Mouse (Mus musculus) inflammation-experienced regulatory T-cells, adult 6 months (primary cell): ENCODE results near the gene Sim1. TPM values are rescaled to one million over a fixed set of nuclear protein-coding genes. Genes with fewer than 3 reads are reported as not detected.
A peak's percentile ranks its signal among the peaks of the same experiment; 100 is the strongest.

Experiments
- ATAC-seq: one replicate; pipeline ENCODE4 v1.8.0; 2017
- polyA plus RNA-seq, 3 experiments: library from polyadenylated mRNA; unstranded; fragments of 100-300 nt; shearing (Covaris generic); gene quantifications; one replicate each; pipeline ENCODE4 v1.2.1; 2017

The Sim1 gene
- not detected for polyA plus RNA-seq

DNA sequence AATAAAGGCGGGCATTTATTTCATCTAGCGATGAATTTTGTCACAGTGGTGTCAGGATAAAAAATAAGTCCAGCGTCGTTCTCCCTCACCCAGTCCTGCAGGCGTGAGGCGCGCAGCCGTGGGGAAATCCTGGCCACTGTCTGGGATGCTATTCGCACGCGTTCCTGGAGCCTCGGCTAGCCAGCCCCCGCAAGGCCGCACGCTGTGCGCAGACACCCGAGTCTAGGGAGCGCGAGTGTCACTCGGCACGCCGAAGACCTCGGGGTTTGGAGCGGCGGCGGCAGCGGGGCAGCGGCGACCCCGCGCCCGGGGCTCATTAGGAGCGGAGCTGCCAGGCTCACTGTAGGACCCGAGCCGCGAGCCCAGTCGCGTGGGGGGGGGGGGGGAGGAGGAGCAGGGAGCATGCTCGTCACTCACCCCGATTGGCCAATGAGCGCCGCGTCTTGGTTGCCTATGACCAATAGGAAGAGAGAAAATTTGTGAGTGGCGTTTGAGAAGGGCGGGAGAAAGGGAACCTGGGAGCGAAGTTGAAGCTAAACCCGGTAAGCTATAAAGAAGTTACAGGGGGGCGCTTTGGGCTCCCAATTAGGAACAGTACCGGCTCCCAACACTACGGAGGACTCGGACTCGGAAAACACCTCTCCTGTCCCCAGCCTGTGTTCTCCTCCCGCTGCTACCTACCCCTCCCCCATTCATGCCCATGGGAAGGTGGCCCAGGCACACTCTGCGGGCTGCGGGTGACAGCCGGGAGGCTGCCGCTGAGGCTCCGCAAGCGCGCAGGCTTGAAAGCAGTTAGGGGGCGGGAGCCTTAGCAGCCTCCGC lies at the start of gene Sim1:
Gene Sim1 (plus strand): TSS at position 585 of the 822 bp plus-strand sequence.
- peak; percentile 66 for ATAC-seq

DNA sequence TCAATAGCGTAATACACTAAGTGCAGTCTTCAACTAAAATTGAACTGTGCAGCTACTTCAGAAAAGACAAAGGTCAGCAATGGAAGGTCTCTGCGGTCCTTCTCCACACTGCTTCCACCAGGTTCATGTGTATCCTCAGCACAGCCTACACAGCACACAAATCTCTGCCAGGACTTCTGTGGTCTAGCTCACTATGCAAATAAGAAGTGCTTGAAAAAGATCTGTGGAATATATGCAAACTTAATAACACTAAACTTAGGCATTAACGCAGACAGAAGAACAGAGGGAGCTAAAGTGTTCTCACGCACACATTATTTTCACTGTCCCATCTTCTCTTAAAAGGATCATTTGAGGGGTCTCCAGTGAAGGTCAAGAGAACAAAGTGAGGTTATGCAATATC lies 26.4 kb upstream of the Sim1 start:
- no peak for ATAC-seq

DNA sequence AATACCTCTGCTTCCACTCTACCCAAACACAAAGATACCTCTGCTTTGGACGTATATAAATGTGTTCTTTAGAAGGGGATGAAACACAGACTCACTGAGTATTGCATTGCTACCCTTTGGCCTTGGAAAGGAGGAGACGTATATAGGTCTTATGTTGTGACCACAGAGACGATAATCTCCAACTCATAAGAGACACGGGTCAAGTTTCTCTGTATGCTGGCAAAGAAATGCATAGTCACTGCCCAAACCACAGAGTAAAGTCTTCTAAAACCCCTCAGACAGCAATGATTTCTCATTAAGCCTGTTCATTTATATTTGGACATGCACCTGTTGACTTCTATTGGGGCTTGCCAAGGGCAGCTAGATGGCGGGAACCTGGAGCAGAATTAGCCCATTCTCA lies 17.6 kb upstream of the Sim1 start:
- no peak for ATAC-seq

DNA sequence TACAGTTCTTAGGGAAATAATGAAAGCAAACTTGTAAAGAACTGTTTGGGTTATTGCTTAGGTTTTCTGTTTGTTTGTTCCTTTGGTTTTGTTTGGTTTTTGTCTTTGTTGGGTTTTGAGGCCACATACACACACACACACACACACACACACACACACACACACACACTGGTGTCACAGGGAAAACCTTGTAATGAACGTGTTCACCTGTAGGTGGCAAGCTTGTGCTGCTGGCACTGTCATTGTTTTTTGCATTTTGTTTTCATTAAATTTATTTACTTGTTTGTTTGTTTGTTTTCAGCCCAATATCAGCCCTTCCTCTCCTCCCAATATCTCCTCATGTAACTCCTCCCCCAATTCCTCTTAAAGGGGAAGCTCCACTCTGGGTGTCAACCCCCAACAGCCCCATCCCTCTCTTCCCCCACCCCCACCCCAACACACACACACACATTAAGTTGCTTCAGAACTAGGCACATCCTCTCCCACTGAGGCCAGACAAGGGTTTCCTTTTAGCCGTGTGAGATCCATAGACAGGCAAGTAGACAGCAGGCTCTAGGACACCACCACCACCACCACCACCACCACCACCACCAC lies 13.0 kb upstream of the Sim1 start:
- peak; percentile 46 for ATAC-seq

DNA sequence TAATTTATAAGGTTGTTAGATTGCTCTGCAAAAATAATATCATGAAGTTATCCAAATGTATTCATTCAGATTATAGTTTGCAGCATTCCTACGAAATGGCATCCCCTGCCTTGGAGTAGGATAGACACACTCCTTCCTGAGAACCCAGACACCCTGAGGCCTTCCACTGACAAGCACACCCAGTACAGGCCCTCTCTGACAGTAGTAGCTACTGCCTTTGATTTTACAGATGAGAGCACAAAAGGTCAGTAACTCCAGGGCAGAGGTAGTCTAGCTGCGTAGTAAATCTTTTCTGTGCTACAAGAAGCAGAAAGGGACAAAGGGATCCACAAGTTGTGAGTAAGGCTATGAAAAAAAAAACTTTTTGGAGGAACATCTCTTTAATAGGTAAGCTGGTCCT lies 12.2 kb upstream of the Sim1 start:
- ATAC-seq, result no peak

DNA sequence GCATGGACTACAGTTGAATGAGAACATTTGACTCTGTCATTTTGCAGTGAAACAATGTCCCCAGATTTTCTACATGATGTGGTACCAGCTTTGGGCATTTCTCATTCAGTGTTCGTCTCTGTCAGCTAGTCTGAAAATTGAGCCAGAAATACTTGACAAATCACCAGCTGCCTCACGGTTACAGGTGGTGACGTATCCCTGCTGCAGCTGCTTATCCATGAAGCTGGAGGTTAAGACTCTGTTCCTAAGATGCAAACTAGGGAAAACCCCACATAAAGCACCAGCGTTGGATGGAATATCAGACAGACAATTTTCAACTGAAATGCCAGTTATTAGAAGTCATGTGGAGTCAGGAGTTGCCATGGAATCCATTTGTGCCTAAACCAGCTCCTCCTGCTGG lies 8.2 kb upstream of the Sim1 start:
- no peak for ATAC-seq

DNA sequence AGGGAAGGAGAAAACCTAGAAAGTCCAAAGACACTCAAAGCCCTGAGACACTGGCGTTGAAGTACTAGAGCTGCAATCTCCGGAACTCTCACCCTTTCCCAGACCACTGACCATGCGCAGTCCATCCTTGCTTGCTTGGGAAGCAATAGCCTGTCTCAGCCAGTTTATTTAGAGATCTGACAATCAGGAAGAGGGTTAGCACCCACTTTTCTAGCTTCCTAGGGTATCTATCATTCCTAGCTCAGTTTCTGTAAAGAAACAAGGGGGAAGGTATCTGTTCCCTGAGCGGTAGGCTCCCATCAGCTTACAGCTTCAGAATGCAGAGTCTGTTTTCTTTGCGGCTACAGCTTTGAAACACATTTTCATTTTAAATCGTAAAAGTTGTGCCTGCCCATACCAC lies 3.9 kb upstream of the Sim1 start:
- no peak for ATAC-seq

DNA sequence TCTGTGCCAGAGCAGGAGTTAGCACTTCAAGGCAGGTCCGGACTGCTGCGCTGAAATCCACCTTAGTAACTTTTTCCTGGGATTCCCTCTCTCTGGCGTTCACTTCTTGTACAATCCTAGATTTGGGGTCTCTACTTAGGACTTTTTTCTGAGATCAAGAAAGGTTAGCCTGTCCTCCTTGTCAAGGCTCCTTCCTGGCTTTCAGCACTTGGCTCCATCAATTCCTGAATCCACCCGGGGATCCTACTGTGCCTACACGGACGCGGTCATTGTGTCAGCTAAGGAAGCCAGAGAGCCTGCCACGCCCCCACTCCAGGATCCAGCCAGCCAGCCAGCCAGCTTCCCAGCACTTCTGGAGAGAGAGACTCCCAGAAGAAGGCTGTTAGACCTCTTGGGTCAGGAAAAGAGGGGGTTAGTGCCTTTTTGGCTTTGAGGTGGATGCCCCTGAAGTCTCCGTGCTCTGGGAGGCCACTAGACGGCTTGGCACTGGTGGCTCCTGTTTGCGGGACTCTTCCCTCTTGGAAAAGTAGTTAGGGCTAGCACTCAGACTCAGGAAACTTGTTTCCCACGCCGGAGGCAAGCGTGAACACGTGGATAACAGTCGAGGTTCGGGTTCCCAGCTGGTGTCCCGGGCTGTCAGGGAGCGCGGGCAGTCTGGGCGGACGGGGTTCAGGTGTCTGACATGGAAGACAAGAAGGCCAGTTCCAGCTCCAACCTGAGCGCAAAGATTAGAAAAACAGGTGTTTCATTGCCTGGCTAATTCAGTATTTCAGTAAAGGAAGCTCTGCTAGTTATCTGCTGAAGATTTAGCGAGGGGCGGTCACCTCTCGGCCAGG lies 2.5 kb upstream of the Sim1 start:
- ATAC-seq, result no peak

DNA sequence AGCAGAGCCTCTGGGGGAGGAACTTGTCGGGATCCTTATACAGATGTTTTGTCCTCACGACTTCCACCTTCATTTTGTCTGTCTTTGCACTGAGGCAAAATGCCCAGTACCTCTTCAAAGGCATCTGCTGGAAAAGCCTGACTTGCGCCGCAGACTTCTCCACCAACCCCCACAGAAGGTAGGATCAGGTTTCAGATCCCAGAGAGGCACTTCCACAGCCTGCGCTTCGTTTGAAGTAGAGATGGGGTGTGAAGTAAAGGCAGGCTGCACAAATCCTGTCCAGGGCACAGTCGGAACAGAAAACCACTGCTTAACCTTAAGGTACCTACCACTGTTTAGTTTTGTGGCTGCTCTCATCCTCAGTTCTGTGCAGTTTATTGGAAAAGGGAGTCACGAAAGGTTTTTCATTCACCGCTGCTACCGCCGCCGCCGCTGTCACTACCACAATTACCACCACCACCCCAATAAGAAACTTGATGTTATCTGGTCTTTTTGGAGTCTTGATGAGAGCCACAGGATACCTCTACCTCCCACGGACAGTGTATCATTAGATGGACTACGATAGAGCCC lies 1.7 kb upstream of the Sim1 start:
- no peak for ATAC-seq

DNA sequence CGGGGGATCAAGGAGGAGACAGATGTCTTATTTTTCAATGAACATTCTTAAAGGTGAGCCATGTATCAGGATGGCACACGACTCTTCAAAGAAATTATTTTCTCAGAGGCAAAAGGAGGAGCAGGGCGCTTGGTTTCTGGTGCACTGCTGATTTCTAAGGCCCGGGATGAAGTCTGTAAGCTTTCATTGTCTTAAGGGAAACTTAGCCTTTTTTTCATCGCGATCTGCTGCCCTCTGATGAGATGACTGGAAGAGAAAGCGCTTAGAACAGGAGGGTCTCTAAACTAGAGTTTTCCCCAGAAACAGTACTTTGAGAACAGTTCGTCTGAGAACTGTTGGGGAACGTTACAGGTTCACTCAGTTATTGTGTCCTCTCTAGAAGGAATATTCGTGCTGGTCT lies 1.0 kb upstream of the Sim1 start:
- no peak for ATAC-seq

DNA sequence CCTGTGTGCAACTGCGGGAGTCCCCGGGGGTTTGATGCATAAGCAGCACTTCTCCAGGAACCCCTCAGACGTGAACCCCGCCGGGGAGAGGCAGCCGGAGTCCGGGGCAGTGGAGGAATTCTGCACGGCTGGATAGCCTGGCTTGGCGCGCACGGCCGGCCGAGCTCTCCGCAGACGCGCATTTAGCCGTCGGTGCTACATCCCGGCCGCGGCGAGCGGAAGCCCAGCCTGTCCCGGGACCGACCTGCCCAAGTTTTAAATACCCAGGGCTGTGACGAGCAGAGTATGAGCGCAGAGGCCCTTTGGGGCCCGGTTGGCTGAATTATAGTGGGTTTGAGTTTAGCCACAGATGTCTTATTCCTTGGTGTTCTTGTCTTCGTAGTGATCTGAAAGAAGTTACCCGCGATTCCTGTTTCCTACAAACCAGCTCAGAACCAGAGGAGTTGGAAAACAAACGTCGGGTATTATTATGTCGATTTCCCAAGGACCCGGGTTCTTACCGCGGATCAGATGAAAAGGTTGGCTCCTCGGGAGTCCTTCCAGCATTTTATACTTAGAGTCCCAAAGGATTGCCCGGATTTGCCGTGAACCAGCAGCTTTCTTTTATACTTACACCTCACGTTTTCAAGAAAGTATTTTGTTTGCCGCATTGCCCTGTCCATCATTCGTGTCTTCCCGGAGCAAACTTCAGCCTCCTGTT lies 687 bp downstream of the Sim1 start:
- no peak for ATAC-seq

DNA sequence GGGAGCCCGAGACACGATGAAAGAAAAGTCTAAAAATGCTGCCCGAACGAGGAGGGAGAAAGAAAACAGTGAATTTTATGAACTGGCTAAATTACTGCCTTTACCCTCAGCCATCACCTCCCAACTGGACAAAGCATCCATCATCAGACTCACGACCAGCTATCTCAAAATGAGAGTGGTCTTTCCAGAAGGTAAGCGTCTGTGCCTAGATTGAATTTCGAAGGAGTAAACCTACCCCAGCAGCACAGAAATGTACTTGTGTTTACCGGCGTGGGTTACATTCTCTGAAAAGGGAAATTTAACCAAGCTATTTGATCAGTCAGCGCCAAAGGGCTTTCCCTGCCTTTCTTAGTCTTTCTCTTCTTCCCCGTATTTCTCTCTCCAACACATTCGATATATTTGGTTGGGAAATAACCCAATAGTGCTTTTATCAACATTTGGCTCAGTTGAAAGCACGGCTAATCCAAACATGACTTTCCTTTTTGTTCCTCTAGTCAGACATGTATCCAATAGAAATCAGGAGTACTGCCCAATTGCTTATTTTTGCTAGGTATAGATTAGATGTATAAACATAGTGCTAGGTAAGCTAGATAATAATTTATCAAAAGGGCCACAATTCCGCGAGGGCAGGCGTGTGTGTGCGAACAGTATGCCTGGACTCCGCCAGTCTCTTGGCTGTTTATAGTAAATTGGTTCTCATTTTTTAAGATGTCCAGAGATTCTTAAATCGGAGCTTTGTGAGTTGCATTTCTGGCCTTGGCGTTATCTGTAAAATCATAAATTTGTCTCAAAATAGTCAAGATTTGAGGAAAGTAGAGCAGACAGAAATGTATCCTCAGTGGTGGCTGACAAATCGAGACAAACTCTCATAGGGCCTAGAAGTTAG lies 1.6 kb downstream of the Sim1 start:
- no peak for ATAC-seq

DNA sequence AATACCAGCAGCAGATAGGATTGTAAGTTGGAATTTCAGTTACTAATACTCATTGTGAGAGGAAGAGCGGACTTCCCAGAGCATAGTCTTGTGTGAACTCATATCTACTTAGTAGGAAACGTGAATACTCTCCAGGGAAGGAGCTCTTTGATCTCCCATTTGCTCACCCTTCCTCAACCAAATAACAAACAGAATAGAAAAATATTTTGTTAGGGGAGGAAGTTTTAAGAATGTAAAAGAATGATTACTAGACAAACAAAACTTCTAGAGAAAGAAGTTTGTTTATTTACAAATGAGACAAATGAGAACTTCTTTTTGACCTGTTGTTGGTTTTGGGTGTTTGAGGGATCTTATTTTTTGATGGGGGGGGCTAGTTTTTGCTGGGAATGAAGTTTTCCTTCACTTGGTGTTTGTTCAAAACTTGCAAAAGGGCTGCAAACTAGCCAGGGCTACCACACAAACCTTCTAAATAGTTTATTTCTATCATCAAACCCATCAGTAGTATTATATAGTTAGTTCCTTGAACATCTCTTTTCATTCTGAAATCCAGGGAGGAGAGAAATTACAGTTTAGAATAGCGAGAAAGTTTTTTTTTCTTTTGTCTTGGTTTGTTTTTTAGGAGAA lies 2.3 kb downstream of the Sim1 start:
- ATAC-seq, result no peak

DNA sequence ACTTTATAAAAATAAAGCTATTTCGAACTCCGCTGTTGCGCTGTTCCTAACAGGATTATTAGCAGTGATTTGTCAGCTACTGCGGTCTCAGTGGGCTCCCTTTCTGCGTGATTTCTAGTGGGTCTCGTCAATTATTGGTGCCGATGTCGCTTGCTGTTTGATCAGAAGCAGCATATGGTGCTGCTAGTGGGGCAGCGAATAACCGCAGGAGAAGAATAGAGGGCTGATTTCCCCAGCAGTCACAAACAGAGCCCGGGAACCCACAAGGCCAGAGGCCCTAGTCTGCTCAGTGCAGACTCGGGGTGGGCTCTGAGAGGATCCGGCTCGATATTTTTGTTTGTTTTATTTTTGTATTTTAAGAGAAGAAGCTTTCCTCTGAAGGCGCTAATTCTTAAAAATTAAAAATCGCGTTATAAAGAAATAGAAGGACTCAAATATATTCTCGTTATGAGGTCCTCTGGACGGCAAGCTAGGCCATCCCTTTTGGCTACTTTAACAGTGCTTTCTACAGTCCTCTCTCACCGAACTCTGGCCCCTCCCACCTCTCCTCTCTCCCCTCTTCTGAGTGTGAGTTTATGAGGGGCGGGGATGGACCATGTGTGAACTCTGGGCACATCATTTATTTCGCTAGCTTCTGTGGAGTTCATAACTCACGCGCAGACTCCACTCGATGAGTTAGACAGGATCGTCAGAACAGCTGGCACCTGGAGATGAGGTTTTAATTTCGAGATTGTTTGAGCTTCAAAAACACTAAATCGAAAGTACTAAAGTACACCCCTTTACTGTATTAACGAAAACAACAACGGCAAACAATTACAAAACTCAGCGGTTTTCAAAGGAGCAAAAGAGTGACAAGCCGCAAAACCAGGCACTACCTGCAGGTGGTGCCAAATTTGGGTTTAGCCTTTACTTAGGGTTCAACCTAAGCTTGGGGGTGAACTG lies 3.2 kb downstream of the Sim1 start:
- ATAC-seq, result peak; percentile 59

DNA sequence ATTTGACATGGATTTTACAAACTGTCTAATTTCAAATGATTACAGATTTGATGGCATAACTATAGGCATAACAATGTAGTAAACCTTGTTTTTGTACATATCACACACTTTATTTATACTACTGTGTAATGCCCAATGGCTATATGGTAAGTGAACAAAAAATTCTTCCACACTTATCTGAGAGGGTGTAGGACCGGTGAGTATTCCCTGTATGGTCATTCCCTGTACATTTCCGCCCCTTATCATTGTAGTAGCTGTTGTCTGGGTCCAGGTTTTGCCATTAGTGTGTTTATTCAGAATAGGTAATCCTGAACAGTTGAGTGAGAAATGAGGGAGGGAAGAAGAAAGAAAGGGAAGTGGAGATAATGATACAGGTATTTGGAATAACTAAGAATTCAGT lies 4.1 kb downstream of the Sim1 start:
- no peak for ATAC-seq

DNA sequence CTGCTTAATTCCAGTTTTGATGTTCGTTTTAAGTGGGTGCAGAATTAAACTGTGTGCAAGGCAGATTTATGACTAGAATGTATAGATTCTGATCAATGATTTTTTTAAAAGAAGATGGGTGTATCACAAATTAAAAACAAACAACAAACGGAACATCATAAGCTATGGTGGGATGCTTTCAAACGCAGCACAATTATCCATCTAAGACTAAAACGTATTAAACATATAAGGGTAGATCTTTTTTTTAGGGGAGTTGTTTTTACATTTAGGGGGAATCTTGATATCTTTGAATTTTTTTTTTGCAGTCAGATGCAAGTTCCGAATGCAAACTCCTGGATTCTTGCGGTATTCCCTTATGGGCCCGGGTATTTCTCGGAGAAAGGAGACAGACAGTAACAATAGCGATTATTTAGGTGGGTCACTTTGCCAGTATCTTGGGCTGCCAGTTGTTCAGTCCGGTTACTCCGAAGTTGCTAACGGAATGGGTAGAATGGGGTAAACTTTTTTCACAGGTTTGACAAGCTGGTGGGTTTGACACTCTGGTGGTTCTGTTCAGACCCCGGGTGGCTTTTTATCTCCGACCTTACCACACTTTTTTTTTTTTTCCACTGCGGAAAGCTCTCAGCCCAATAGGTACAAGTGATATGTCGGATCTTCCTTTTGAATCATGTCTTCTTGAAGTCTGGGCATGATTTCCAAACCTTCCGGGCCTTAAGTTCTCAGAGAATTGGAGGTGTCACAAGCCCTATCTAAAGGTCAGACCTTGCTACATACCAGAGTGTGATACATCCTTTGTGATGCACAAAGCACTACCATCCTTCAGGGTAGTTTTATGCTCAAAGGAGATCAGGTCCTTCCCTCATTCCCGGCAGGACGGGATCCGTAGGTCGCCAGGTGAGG lies 5.5 kb downstream of the Sim1 start:
- ATAC-seq, result no peak

DNA sequence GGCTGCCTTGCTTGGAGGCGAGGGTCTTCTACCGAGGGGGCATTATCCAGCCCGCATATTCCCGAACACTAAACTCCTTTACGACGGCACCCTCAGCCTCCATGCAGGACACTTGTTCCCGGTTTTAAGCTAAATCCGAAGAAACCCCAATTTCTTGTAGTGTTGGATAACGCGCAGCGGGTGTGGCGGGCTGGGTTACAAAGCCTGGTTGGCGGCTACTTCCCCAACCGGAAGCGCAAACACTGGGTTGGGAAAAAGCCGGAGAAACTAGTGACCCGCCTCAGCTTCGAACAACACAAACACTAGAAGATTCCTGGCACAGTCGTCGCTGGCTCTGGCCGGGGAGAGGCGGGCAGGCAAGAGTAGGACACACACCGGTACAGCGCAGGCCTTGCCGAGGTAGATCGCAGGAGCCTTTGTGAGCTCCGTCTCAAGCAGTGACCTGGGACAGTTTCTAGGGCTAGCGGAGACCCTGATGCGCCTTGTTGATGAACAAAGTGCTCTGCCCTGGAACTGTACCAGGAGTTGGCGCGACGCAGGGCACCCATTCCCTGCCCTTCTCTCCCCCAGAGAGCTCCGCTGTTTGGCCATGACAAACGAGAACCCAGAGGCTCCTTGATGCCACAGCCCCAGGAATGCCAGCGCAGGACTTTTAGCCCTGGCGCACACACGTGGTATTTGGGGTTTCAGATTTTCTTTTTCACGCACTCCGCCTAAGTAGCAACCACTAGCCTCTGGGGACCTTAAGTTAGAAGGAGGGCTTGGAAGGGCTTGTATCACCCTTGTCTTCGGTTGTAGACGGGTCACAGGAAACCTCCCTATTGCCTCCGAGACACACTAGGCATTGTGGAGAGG lies 6.4 kb downstream of the Sim1 start:
- no peak for ATAC-seq
